Mouse (Mus musculus) spleen, postnatal 10 days (tissue): ENCODE measurements at regions not wholly inside any gene's neighbourhood (a gene's known extent, or its start where the extent isn't known, plus 50 kb on each side); places are given as distances from the start of the nearest gene placed in this dataset.

ENCODE experiments used
- DNase-seq, 2 experiments: peaks; one replicate each; pipeline ENCODE4 v3.0.0; 2021 to 2022; ENCODE audit warnings: low spot score in 2 of 2

GRCm38 (mm10) chr10:111826033-111826754 is 146.3 kb upstream of the Krr1 start:
- no peak for DNase-seq

- no peak for DNase-seq
These were observed 145.2 kb upstream of the Krr1 start for GRCm38 (mm10) chr10:111827246-111827645.

GRCm38 (mm10) chr10:111827930-111828329 is 144.5 kb upstream of the Krr1 start:
- DNase-seq, result no peak

- no peak for DNase-seq
These were observed 143.9 kb upstream of the Krr1 start for GRCm38 (mm10) chr10:111828610-111829009.

GRCm38 (mm10) chr10:111829291-111829690 is 143.2 kb upstream of the Krr1 start:
- DNase-seq, result no peak

- no peak for DNase-seq
These were observed 141.4 kb upstream of the Krr1 start for GRCm38 (mm10) chr10:111831105-111831504.

- no peak for DNase-seq
These were observed 138.9 kb upstream of the Krr1 start for GRCm38 (mm10) chr10:111833611-111834010.

- no peak for DNase-seq
These were observed 138.2 kb upstream of the Krr1 start for GRCm38 (mm10) chr10:111834280-111834679.

GRCm38 (mm10) chr10:111834925-111835823 is 137.3 kb upstream of the Krr1 start:
- DNase-seq, result no peak

- DNase-seq, result no peak
These were observed 136.3 kb upstream of the Krr1 start for GRCm38 (mm10) chr10:111836191-111836590.

- no peak for DNase-seq
These were observed 135.7 kb upstream of the Krr1 start for GRCm38 (mm10) chr10:111836802-111837201.

GRCm38 (mm10) chr10:111842321-111842775 is 130.1 kb upstream of the Krr1 start:
- no peak for DNase-seq

GRCm38 (mm10) chr10:111842896-111843295 is 129.6 kb upstream of the Krr1 start:
- no peak for DNase-seq

- DNase-seq, result no peak
These were observed 129.2 kb upstream of the Krr1 start for GRCm38 (mm10) chr10:111843301-111843700.

- DNase-seq, result no peak
These were observed 128.3 kb upstream of the Krr1 start for GRCm38 (mm10) chr10:111844144-111844543.

GRCm38 (mm10) chr10:111845946-111846345 is 126.5 kb upstream of the Krr1 start:
- DNase-seq, result no peak

GRCm38 (mm10) chr10:111854254-111854653 is 118.2 kb upstream of the Krr1 start:
- no peak for DNase-seq

GRCm38 (mm10) chr10:111855496-111855895 is 117.0 kb upstream of the Krr1 start:
- no peak for DNase-seq

GRCm38 (mm10) chr10:111858403-111858802 is 114.1 kb upstream of the Krr1 start:
- DNase-seq, result no peak

- DNase-seq, result no peak
These were observed 107.1 kb upstream of the Krr1 start for GRCm38 (mm10) chr10:111865286-111865830.

- no peak for DNase-seq
These were observed 105.4 kb upstream of the Krr1 start for GRCm38 (mm10) chr10:111867102-111867501.

GRCm38 (mm10) chr10:111867538-111867937 is 104.9 kb upstream of the Krr1 start:
- DNase-seq, result no peak
